Mouse (Mus musculus): ENCODE results near the gene Foxi3. TPM values are rescaled to one million over a fixed set of nuclear protein-coding genes. Genes with fewer than 3 reads are reported as not detected.

The Foxi3 gene
- total and polyA plus RNA-seq, 3 experiments, result not detected

- no peak for ATAC-seq (ENCODE audit: extremely low read depth, insufficient number of reproducible peaks, low FRiP score, poor library complexity, severe bottlenecking)
- TF ChIP-seq TAL1 (conservative IDR thresholded peaks at IDR 0.05; ENCODE audit: low read depth, low read length) (no peak), CTCF (IDR thresholded peaks at IDR 0.05; ENCODE audit: low read depth, low read length) (no peak), GATA2 (IDR thresholded peaks at IDR 0.05; ENCODE audit: borderline replicate concordance, low read depth, low read length) (no peak), POLR2AphosphoS5 (IDR thresholded peaks at IDR 0.05; ENCODE audit: insufficient replicate concordance, low read depth, low read length) (no peak), GATA1 (IDR thresholded peaks at IDR 0.05; ENCODE audit: borderline replicate concordance, low read length) (no peak)
- Histone ChIP-seq H3K9me3 (replicated peaks) (no peaks in the 10 kb centered on the region), H3K4me3 (ENCODE audit: low read depth, low read length) (no peak overlapping the region), H3K36me3 (replicated peaks) (no peaks in the 10 kb centered on the region), H3K4me1 (ENCODE audit: insufficient read depth, low read depth, low read length) (no peaks in the 10 kb centered on the region), H3K27me3 (ENCODE audit: insufficient read depth, low read length) (peaks cover 9% of the 10 kb centered on the region)
- DNase-seq (ENCODE audit: low spot score), result no peak
These were observed 47.8 kb downstream of the Foxi3 start for GRCm38 (mm10) chr6:71004161-71004560.

Other genes with a start within 250 kb of the Foxi3 start
- gene Rpia, start 164.3 kb upstream of the Foxi3 start, total RNA-seq (2014; fragmentation: Nextera tagmentation), result 28.2 and 41.5 TPM in 2 replicates
- 105 and 128 TPM in 2 replicates for gene Rpia, start 164.3 kb upstream of the Foxi3 start, total RNA-seq (2017)
- gene Rpia, start 164.3 kb upstream of the Foxi3 start, polyA plus RNA-seq (2012), result 18.5 and 25.8 TPM in 2 replicates
- gene Eif2ak3, start 112.0 kb upstream of the Foxi3 start, total RNA-seq (2014; fragmentation: Nextera tagmentation), result 15.4 and 22.2 TPM in 2 replicates
- 11.7 and 12.0 TPM in 2 replicates for gene Eif2ak3, start 112.0 kb upstream of the Foxi3 start, total RNA-seq (2017)
- 1.8 and 1.9 TPM in 2 replicates for gene Eif2ak3, start 112.0 kb upstream of the Foxi3 start, polyA plus RNA-seq (2012)
- not detected in 2 replicates for gene Tex37, start 37.6 kb upstream of the Foxi3 start, total RNA-seq (2014; fragmentation: Nextera tagmentation)
- gene Tex37, start 37.6 kb upstream of the Foxi3 start, total RNA-seq (2017), result 0.22 TPM in 1 of 2 replicates, not detected in the other
- not detected in 2 replicates for gene Tex37, start 37.6 kb upstream of the Foxi3 start, polyA plus RNA-seq (2012)
- gene Thnsl2, start 187.9 kb downstream of the Foxi3 start, total RNA-seq (2014; fragmentation: Nextera tagmentation), result not detected in 2 replicates
- not detected in 2 replicates for gene Thnsl2, start 187.9 kb downstream of the Foxi3 start, total RNA-seq (2017)
- not detected in 2 replicates for gene Thnsl2, start 187.9 kb downstream of the Foxi3 start, polyA plus RNA-seq (2012)
- not detected in 2 replicates for gene Fabp1, start 243.3 kb downstream of the Foxi3 start, total RNA-seq (2014; fragmentation: Nextera tagmentation)
- gene Fabp1, start 243.3 kb downstream of the Foxi3 start, total RNA-seq (2017), result not detected in 2 replicates
- gene Fabp1, start 243.3 kb downstream of the Foxi3 start, polyA plus RNA-seq (2012), result not detected in 2 replicates